In the genomic region with DNA sequence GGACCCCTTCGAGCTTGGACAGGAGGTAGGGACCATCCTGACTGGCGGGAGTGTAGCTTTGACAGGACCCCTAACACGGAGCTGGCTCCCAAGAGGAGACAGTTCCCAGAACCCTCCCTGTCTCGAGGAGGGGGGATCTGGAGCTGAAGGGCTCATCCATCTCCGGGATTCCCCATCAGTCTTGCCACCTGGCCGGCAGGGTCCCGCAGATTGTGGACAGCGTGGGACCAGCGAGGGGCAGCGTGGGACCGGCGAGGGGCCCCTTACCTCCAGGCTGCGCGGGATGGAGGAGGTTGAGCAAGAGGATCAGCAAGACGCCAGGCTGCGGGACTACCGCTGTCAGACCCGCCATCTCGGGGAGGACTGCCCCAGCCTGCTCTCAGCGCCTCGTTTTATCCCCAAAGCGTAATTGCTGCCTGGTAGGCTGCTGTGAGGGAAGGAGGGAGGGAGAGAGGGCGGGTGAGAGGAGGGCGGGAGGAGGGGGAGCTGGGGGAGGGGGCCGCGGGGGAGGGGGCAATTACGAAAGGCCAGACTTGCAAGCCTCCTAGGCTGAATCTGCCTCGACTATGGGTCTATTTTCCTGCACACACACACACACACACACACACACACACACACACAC, we compare ENCODE assay signal across 8 mouse cellular contexts. TPM values are rescaled to one million over a fixed set of nuclear protein-coding genes. Genes with fewer than 3 reads are reported as not detected.
DNase-seq lines count a peak whose midpoint lies in the region; ATAC-seq and TF ChIP-seq lines count a peak whose summit lies in the region.

TSS of gene Eln (minus strand) at position 434 of the 622 bp plus-strand sequence.

- peak within 1 kb of the TSS; percentile 56 for H3K4me3 ChIP-seq in embryonic facial prominence, embryonic 10.5 days
- peak within 1 kb of the TSS; percentile 55 for H3K4me3 ChIP-seq in intestine, embryonic 16.5 days (ENCODE audit: low read length)
- peak within 1 kb of the TSS; percentile 44 for H3K4me3 ChIP-seq in lung, embryonic 14.5 days (ENCODE audit: low read depth, low read length)

- no peaks in the 10 kb centered on the region for H3K9me3 ChIP-seq in embryonic facial prominence, embryonic 10.5 days
- no peaks in the 10 kb centered on the region for H3K9me3 ChIP-seq in intestine, embryonic 16.5 days (ENCODE audit: control insufficient read depth, low read length)
- H3K9me3 ChIP-seq in lung, embryonic 14.5 days (ENCODE audit: low read depth, low read length): no peaks in the 10 kb centered on the region

- H3K4me2 ChIP-seq in intestine, embryonic 16.5 days (ENCODE audit: low read depth, low read length): peak within 1 kb of the TSS; percentile 73
- peak within 1 kb of the TSS; percentile 65 for H3K4me2 ChIP-seq in lung, embryonic 14.5 days

- TF ChIP-seq CTCF in lung, embryonic 14.5 days (IDR thresholded peaks at IDR 0.05; ENCODE audit: low read depth): no peak

- peak within 1 kb of the TSS; percentile 74 for H3K27ac ChIP-seq in embryonic facial prominence, embryonic 10.5 days (replicated peaks)
- H3K27ac ChIP-seq in intestine, embryonic 16.5 days (ENCODE audit: low read length): peak within 1 kb of the TSS; percentile 82
- peak within 1 kb of the TSS; percentile 83 for H3K27ac ChIP-seq in lung, embryonic 14.5 days (ENCODE audit: low read depth)

- H3K4me1 ChIP-seq in embryonic facial prominence, embryonic 10.5 days: peaks cover 35% of the 10 kb centered on the region
- H3K4me1 ChIP-seq in intestine, embryonic 16.5 days (ENCODE audit: control insufficient read depth, insufficient read depth, low read length): peaks cover 27% of the 10 kb centered on the region
- peaks cover 9% of the 10 kb centered on the region; the same call in 1 of the 2 replicates for H3K4me1 ChIP-seq in lung, embryonic 14.5 days (ENCODE audit: insufficient read depth)

- intact Hi-C loops in left cerebral cortex, postnatal 14 days (cut with DNase I): no loop called here

- peak within 1 kb of the TSS; percentile 75 for H3K9ac ChIP-seq in intestine, embryonic 16.5 days (ENCODE audit: low read depth, low read length)
- H3K9ac ChIP-seq in lung, embryonic 14.5 days: peak within 1 kb of the TSS; percentile 62

- 2% methylated on average over 28 of the region's 28 CpGs for WGBS in embryonic facial prominence, embryonic 10.5 days
- WGBS in intestine, embryonic 16.5 days: 1% methylated on average over 26 of the region's 28 CpGs
- WGBS in lung, embryonic 14.5 days: under 1% methylated on average over 24 of the region's 28 CpGs

- peaks cover 70% of the 10 kb centered on the region for H3K27me3 ChIP-seq in embryonic facial prominence, embryonic 10.5 days (replicated peaks; ENCODE audit: low read depth, poor library complexity, severe bottlenecking)
- H3K27me3 ChIP-seq in intestine, embryonic 16.5 days (replicated peaks; ENCODE audit: control insufficient read depth, insufficient read depth, low read length): no peaks in the 10 kb centered on the region
- H3K27me3 ChIP-seq in lung, embryonic 14.5 days (ENCODE audit: insufficient read depth, low read length): no peaks in the 10 kb centered on the region

- peak; percentile 66 for ATAC-seq in intestine, embryonic 16.5 days
- peak; percentile 77 for ATAC-seq in lung, embryonic 14.5 days (ENCODE audit: insufficient read depth)

- peak; percentile 33 to 41 for DNase-seq in left cerebral cortex, postnatal 14 days (ENCODE audit: low spot score in 2 of 2)
- DNase-seq in left cerebral cortex, adult 11 months (ENCODE audit: low spot score): no peak
- peak; percentile 71 for DNase-seq in embryonic facial prominence, embryonic 10.5 days (ENCODE audit: low spot score)
- DNase-seq in heart, adult 11 months: peak; percentile 98
- peak; percentile 81 for DNase-seq in lung, embryonic 14.5 days
- DNase-seq in right cerebral cortex, postnatal 25 days: peak; percentile 29
- no peak for DNase-seq in spleen, adult 18-20 months

- no peaks in the 10 kb centered on the region for H3K36me3 ChIP-seq in embryonic facial prominence, embryonic 10.5 days (replicated peaks)
- no peaks in the 10 kb centered on the region for H3K36me3 ChIP-seq in intestine, embryonic 16.5 days (ENCODE audit: control insufficient read depth, insufficient read depth, low read length)
- no peaks in the 10 kb centered on the region for H3K36me3 ChIP-seq in lung, embryonic 14.5 days (ENCODE audit: insufficient read depth)

RNA-seq across cellular contexts. Expression of gene Eln, which starts in this region (rescaled TPM):
- 10 to 100 TPM; 59.0 to 80.6 TPM for total RNA-seq in left cerebral cortex, postnatal 14 days (2021)
- polyA plus RNA-seq in embryonic facial prominence, embryonic 10.5 days (2016; fragmentation: Nextera tagmentation; extraction: Ambion mirVana): 2.4 and 3.9 TPM in 2 replicates
- 50.5 and 65.8 TPM in 2 replicates for polyA plus RNA-seq in intestine, embryonic 16.5 days (2015; fragmentation: Nextera tagmentation; extraction: Ambion mirVana)
- 196 and 198 TPM in 2 replicates for polyA plus RNA-seq in lung, embryonic 14.5 days (2014; fragmentation: Nextera tagmentation; extraction: Ambion mirVana)

Comparison
In these comparisons a context has a peak if more than half of its experiments do, and no peak if none do; other contexts are left out.
1. RNA of gene Eln (polyA plus RNA-seq): 196 to 198 TPM in lung, embryonic 14.5 days and 50.5 to 65.8 TPM in intestine, embryonic 16.5 days; 2.4 to 3.9 TPM in embryonic facial prominence, embryonic 10.5 days; every median in the first group is over 10 times any median in the second.
2. DNase-seq: peak in left cerebral cortex, postnatal 14 days (2 of 2), embryonic facial prominence, embryonic 10.5 days (single experiment), heart, adult 11 months (single experiment), lung, embryonic 14.5 days (single experiment) and right cerebral cortex, postnatal 25 days (single experiment); none in left cerebral cortex, adult 11 months (single experiment) and spleen, adult 18-20 months (0 of 2).
3. Peak in every context shown above with its lines, with median percentiles within 50 percentile points of each other: H3K27ac ChIP-seq and H3K4me3 ChIP-seq.